Mouse (Mus musculus) yolk sac, embryonic 10.5 days (tissue): ENCODE data around the gene Clec10a.

Source experiments
- DNase-seq: peaks from one replicate; pipeline ENCODE4 v3.0.0-alpha.2; 2017; ENCODE audit warnings: low spot score

Gene Clec10a

GRCm38 (mm10) chr11:70185120-70185519 lies 29.1 kb downstream of the Clec10a start:
- no peak for DNase-seq

- DNase-seq = no peak
Measured at GRCm38 (mm10) chr11:70189319-70190134, 33.5 kb downstream of the Clec10a start.

GRCm38 (mm10) chr11:70191188-70191587 lies 35.2 kb downstream of the Clec10a start:
- no peak for DNase-seq

DNA sequence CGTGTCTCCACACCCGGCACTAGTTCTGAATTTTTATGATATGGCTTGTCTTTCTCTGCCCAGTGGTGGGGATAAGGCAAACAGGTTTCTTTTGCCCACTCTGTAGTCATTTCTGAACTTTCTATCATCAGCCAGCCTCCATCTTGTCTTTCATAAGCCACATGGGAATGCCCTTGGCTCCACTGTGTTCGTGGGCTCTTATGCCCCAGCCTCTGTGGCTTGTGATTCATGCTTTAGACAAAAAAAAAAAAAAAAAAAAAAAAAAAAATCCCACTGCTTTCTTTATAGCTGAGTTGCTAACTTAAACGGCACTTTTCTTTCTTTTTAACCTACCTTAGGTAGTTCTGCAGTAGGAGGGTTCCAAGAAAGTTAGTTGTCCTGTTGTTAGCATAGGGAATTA lies 36.2 kb downstream of the Clec10a start:
- no peak for DNase-seq

DNA sequence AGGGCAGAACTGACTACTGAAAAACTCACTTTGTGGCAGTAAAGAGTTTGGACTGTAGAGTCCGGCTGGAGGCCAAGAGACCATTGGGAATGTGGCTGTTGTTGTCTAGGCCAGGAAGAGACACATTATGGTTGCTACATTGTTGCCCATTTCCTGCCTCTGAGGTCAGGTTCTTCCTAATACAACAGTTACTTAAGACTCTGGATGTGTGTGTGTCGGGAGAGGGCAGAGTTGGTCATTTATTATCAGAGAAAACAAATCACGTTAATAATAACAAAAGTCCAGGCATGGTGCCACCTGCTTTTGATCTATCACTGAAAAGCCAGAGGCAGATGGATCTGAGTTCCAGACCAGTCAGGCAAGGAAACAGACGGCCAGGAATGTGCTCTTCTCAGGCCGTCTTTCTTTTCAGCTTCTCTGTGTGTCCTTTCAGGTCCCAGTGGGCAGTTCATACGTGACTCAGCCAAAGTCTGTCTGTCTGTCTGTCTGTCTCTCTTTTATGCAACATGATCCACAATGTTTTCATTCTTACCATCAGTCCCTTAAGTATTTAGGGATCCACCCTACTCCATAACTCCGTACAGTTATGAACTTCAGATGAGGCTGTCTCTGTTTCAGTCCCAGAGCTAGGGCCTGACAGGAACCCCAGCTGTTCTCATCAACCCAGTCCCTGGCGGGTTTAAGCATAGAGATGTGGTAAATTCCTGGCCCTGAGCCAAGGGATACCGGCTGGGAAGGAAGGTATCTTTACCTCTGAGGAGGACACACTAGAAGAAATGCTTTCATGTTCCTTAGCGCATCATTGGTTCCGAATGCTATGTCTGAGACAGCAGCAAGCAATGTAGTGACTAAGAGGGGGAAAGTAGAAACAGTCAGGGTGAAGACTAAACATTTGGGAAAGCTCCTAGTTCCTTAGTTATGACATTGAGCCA lies 37.6 kb downstream of the Clec10a start:
- DNase-seq = no peak

DNA sequence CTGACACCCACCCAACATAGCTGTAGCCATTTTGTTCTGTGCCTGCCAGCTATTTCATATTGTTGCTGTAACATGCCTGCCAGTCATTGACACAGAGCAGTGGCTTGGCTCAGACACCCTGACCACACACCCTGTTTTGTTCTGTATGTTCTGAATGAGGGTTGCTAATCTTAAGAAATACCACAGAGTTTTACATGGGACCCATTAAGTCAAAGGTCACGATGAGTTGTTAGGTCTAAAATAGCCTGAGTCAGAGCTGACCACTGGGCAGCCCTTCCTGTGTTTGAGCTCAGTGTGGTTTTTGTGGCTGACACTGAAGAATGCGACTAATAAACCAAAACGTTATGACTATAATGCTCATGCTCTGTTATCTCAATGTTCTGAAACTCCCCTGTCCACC lies 42.3 kb downstream of the Clec10a start:
- no peak for DNase-seq

- no peak for DNase-seq
Measured at GRCm38 (mm10) chr11:70199107-70199506, 43.1 kb downstream of the Clec10a start.

GRCm38 (mm10) chr11:70200036-70200608 lies 44.1 kb downstream of the Clec10a start:
- DNase-seq = no peak

DNA sequence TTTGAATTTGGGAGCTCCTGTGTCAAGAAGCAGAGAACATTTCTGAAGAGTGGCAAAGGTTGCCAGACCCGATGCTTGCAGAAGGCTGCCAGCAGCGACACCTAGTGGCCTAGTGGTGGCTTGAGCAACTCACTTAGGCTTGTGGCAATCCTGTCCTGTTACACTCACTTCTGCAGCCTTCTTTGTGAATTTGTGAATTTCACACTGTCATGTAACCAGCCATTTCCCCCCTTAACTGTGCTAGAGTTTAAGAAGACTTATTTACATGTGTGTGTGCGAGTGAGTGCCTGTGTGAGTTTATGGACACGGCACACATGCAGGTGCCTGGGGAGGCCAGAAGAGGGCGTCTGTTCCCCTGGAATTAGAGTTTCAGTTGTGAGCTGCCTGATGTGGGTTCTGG lies 45.7 kb downstream of the Clec10a start:
- peak; percentile 59 for DNase-seq

DNA sequence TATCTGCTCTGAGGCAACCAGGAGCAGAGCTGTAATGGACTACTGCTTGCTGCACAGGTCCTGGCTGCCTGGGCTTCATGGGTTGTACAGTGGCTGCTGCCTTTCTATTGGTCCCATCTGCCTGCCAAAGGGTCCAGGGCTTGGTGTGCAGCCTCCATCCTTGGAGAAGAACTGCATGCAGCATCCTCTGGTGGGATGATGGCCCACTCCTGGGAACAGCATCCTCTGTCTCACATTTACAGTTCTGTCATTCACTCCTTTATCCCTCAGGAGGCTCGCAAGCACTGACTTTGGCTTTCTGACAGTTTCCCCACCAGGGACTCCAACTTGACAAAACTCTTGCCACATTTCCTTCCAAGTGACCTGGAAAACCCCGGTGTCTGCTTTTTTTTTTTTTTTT lies 50.8 kb downstream of the Clec10a start:
- DNase-seq = no peak

- no peak for DNase-seq
Measured at GRCm38 (mm10) chr11:70207283-70207682, 51.3 kb downstream of the Clec10a start.

GRCm38 (mm10) chr11:70208778-70209388 lies 52.9 kb downstream of the Clec10a start:
- DNase-seq = no peak

GRCm38 (mm10) chr11:70210681-70211080 lies 54.7 kb downstream of the Clec10a start:
- no peak for DNase-seq

DNA sequence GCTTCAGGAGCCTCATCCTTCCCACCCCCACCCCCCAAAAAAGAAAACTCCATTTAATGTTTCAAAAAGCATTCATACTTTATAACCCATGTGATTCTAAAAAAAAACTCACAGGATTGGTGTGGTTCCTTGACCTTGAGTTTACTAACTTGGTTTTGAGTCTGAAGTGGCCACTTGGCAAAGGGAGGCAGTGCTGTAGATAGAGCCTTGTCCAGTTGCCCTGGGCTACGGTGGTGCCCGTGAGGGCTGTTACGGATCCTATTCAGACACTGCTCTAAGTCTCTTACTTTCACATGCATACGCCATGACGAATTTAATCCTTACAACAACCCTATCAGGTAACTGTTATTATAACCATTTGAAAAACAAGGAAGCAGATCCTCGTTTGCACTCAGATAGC lies 56.0 kb downstream of the Clec10a start:
- no peak for DNase-seq

DNA sequence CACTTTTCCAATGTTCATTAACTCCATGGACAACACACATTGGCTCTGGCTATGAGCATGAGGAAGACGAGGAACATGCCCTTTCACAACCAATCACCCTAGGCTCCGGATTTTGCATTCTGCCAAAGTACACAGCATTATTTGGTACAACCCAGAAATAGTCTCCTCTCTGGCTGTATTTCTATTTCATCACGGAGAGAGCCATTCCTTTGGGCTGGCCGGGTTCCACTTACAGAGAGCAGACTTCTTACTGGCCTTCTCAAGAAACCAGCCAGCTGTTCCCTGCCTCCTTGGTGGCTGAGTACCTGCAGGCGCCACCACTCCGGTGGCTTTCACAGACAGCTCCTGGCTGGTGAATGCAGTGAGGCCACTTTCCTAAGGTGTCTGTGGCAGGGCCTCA lies 56.4 kb downstream of the Clec10a start, which contains the start of gene Slc16a11:
Slc16a11 (plus strand) TSS at position 330 of the 400 bp plus-strand sequence.
- DNase-seq = no peak

DNA sequence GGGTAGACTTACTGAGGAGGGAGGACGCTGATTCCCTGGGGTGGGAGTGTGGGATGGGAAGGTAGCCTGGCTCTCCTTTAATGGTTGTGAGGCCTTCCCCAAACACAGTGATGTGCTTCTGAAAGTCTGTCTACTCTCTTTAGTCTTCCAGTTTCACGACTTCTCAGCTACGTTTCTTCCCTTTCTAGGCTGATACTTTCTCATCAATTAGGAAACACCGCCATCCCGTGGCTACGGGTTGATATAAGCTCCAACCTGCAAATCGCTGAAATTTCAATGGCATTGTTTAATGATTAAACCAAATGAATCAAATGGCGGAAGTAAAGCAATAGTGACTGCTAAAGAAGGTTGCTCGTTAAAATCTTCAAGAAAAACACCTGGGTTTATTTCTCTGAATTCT lies 56.9 kb downstream of the Clec10a start:
- DNase-seq = peak; percentile 69

DNA sequence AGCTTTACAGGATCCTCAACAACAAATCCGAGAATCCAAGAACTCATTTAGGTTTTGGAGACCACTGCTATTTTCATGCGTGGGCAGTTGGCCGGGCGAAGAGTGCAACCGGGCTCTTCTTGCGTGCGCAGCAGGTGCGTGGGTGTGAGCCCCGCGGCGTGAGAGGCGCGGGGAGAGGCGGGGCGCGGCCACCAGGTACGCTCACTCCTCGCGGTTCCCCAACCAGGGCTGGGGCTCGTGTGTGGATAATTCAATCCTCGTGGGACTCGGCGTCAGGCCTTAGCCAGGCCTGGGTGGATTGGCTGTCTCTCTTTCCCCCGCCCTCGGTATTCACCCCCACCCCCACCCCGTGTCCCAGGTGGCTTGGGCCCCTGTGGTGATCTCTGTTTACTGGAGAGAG lies 57.7 kb downstream of the Clec10a start:
- DNase-seq = no peak

DNA sequence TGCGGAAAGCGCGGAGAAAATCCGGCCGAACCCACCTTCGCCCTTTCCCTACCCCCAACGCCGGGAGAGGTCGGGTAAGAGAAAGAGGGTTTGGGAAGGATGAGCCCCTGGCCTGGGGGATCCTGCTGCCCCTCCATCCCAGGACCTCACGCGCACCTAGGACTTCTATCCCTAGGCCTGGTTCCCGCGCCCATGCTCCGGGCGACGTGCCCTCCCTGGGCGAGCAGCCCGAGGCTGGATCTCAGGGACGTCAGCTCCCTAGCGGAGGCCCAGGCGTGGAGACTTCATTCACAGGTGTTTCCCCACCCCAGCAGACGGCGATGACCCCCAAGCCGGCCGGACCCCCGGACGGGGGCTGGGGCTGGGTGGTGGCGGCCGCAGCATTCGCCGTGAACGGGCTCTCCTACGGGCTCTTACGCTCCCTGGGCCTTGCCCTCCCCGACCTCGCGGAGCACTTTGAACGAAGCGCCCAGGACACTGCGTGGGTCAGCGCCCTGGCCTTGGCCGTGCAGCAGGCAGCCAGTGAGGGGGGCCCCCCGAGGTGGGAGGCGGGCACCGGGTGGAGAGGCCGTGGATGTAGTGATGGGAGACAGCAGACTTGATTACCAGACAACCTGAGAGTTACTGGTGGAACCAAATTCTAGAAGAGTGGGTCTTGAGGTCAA lies 58.3 kb downstream of the Clec10a start:
- no peak for DNase-seq

- no peak for DNase-seq
Measured at GRCm38 (mm10) chr11:70214856-70215209, 58.8 kb downstream of the Clec10a start.

DNA sequence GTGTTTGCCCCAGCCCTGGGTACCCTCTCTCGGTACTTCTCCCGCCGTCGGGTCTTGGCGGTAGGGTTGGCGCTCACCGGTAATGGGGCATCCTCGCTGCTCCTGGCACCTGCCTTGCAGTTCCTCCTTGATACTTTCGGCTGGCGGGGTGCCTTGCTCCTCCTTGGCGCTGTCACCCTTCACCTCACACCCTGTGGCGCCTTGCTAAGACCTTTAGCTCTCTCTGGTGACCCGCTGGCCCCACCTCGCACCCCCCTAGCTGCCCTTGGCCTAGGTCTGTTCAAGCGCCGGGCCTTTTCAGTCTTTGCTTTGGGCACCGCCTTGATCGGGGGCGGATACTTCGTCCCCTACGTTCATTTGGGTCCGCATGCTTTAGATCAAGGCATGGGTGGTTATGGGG lies 59.3 kb downstream of the Clec10a start:
- DNase-seq = no peak

GRCm38 (mm10) chr11:70216103-70216502 lies 60.1 kb downstream of the Clec10a start:
- no peak for DNase-seq

DNA sequence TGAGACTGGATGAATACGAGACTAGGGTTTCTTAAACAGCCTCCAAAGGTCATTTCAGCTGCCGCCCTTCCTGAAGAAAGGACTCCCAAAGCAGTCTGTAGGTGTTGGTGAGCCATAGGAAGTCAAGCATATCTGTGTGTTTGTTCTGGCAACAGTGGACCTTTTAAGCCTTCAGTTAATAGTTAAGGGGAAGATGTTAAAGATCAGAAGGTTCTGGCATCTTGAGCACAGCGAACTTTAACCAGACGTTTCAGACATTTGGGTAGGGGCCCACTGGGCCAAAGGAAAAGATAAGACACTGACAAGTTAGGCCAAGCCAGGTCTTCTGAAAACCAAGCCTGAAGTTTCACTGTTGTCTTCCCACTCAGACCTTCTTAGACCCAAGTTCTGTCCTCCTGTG lies 62.0 kb downstream of the Clec10a start:
- DNase-seq = no peak
